Mouse (Mus musculus) c-Kit-positive CD71-negative TER-119-negative erythroid progenitor cells, embryonic 14.5 days (primary cell): ENCODE data around the gene Ccdc144b.

Source experiments
- DNase-seq: peaks from one replicate; pipeline ENCODE4 v3.0.0-alpha.2; 2013; ENCODE audit warnings: low read depth

Gene Ccdc144b

GRCm38 (mm10) chr3:36053447-36053846, at the start of gene Ccdc144b:
Ccdc144b (minus strand) TSS chr3:36053547.
- DNase-seq, result no peak

GRCm38 (mm10) chr3:36095371-36095770, 42.0 kb upstream of the Ccdc144b start:
- no peak for DNase-seq

GRCm38 (mm10) chr3:36087591-36087990, 34.2 kb upstream of the Ccdc144b start:
- no peak for DNase-seq

GRCm38 (mm10) chr3:36085394-36085793, 32.0 kb upstream of the Ccdc144b start:
- no peak for DNase-seq

- no peak for DNase-seq
Observed at GRCm38 (mm10) chr3:36083381-36083780, 30.0 kb upstream of the Ccdc144b start.

- DNase-seq, result no peak
Observed at GRCm38 (mm10) chr3:36082843-36083242, 29.5 kb upstream of the Ccdc144b start.

- DNase-seq, result no peak
Observed at GRCm38 (mm10) chr3:36080741-36081140, 27.4 kb upstream of the Ccdc144b start.

- no peak for DNase-seq
Observed at GRCm38 (mm10) chr3:36079886-36080285, 26.5 kb upstream of the Ccdc144b start.

GRCm38 (mm10) chr3:36077386-36077785, 24.0 kb upstream of the Ccdc144b start:
- no peak for DNase-seq

GRCm38 (mm10) chr3:36075466-36075865, 22.1 kb upstream of the Ccdc144b start:
- DNase-seq, result no peak

- DNase-seq, result no peak
Observed at GRCm38 (mm10) chr3:36074231-36074630, 20.9 kb upstream of the Ccdc144b start.

- no peak for DNase-seq
Observed at GRCm38 (mm10) chr3:36071047-36071446, 17.7 kb upstream of the Ccdc144b start.

- no peak for DNase-seq
Observed at GRCm38 (mm10) chr3:36070436-36070835, 17.1 kb upstream of the Ccdc144b start.

GRCm38 (mm10) chr3:36067731-36068130, 14.4 kb upstream of the Ccdc144b start:
- no peak for DNase-seq

- DNase-seq, result peak; percentile 92
Observed at GRCm38 (mm10) chr3:36065843-36066651, 12.7 kb upstream of the Ccdc144b start, which contains the start of gene Acad9. Acad9 (plus strand) TSS chr3:36065979.

- no peak for DNase-seq
Observed at GRCm38 (mm10) chr3:36065166-36065565, 11.8 kb upstream of the Ccdc144b start.

- DNase-seq, result no peak
Observed at GRCm38 (mm10) chr3:36064592-36065061, 11.3 kb upstream of the Ccdc144b start.

- peak; percentile 44 for DNase-seq
Observed at GRCm38 (mm10) chr3:36060096-36060850, 6.9 kb upstream of the Ccdc144b start.

- DNase-seq, result no peak
Observed at GRCm38 (mm10) chr3:36049106-36049505, 4.2 kb downstream of the Ccdc144b start.

GRCm38 (mm10) chr3:36045086-36045485, 8.3 kb downstream of the Ccdc144b start:
- DNase-seq, result no peak

GRCm38 (mm10) chr3:36044520-36044919, 8.8 kb downstream of the Ccdc144b start:
- no peak for DNase-seq

GRCm38 (mm10) chr3:36031740-36032510, 21.4 kb downstream of the Ccdc144b start:
- no peak for DNase-seq
